Mouse (Mus musculus) spleen, postnatal 4 days (tissue): ENCODE measurements around the gene Atp6v1b1.

ENCODE experiments used
- DNase-seq, 2 experiments: peaks; one replicate each; pipeline ENCODE4 v3.0.0; 2022; ENCODE audit warnings: low spot score in 2 of 2

Gene Atp6v1b1

GRCm38 (mm10) chr6:83742761-83743160 lies at the start of gene Atp6v1b1:
Atp6v1b1 (plus strand) TSS chr6:83742990.
- DNase-seq, result no peak

- DNase-seq, result peak; percentile 36 to 68
Measured at GRCm38 (mm10) chr6:83693835-83694234, 49.0 kb upstream of the Atp6v1b1 start.

- DNase-seq, result no peak
Measured at GRCm38 (mm10) chr6:83695731-83696130, 47.1 kb upstream of the Atp6v1b1 start.

- DNase-seq, result no peak
Measured at GRCm38 (mm10) chr6:83696684-83697083, 46.1 kb upstream of the Atp6v1b1 start.

GRCm38 (mm10) chr6:83697932-83698331 lies 44.9 kb upstream of the Atp6v1b1 start:
- DNase-seq, result no peak

GRCm38 (mm10) chr6:83699971-83700370 lies 42.8 kb upstream of the Atp6v1b1 start:
- DNase-seq, result no peak

- DNase-seq, result no peak
Measured at GRCm38 (mm10) chr6:83701001-83701400, 41.8 kb upstream of the Atp6v1b1 start.

- DNase-seq, result no peak
Measured at GRCm38 (mm10) chr6:83702146-83702999, 40.4 kb upstream of the Atp6v1b1 start.

- DNase-seq, result no peak
Measured at GRCm38 (mm10) chr6:83703000-83703721, 39.6 kb upstream of the Atp6v1b1 start.

GRCm38 (mm10) chr6:83703722-83704078 lies 39.1 kb upstream of the Atp6v1b1 start:
- DNase-seq, result no peak

- no peak for DNase-seq
Measured at GRCm38 (mm10) chr6:83704294-83704693, 38.5 kb upstream of the Atp6v1b1 start.

- no peak for DNase-seq
Measured at GRCm38 (mm10) chr6:83704701-83705100, 38.1 kb upstream of the Atp6v1b1 start.

GRCm38 (mm10) chr6:83707738-83708510 lies 34.9 kb upstream of the Atp6v1b1 start:
- no peak for DNase-seq

- DNase-seq, result no peak
Measured at GRCm38 (mm10) chr6:83710361-83711066, 32.3 kb upstream of the Atp6v1b1 start.

- peak in 1 of 2 experiments; percentile 40 for DNase-seq
Measured at GRCm38 (mm10) chr6:83711067-83711675, 31.6 kb upstream of the Atp6v1b1 start, which contains the start of gene Vax2. Vax2 (plus strand) TSS chr6:83711264.

- no peak for DNase-seq
Measured at GRCm38 (mm10) chr6:83711725-83712475, 30.9 kb upstream of the Atp6v1b1 start.

- DNase-seq, result no peak
Measured at GRCm38 (mm10) chr6:83713271-83714136, 29.3 kb upstream of the Atp6v1b1 start.

GRCm38 (mm10) chr6:83714221-83715123 lies 28.3 kb upstream of the Atp6v1b1 start:
- no peak for DNase-seq
